Mouse (Mus musculus) embryonic facial prominence, embryonic 15.5 days (tissue): ENCODE results near the gene Coq8b. TPM values are rescaled to one million over a fixed set of nuclear protein-coding genes. Genes with fewer than 3 reads are reported as not detected.

Source experiments
- microRNA counts: library from miRNA; unstranded; fragments of <30 nt; microRNA quantifications from one replicate; lab custom pipeline; 2016
- microRNA-seq: library from miRNA; unstranded; fragments of <30 nt; microRNA quantifications from one replicate; pipeline ENCODE4, GENCODE M21; 2016; ENCODE audit warnings: borderline number of aligned reads
- polyA plus RNA-seq: library from polyadenylated mRNA; unstranded; fragments of >200 nt; fragmentation: Nextera tagmentation; extraction: Ambion mirVana; gene quantifications from 2 replicates; pipeline ENCODE4 v1.2.1, GENCODE M21; 2015

The Coq8b gene
- polyA plus RNA-seq, 1 experiment from 2014 or later, result 27.1 TPM

MicroRNA genes within 50 kb of the gene (microRNA counts, 519-probe panel; counts per million panel counts)
- not detected for microRNA mmu-miR-1191 (lab: Ali Mortazavi, UCI)

Small RNAs within 50 kb of the gene (microRNA-seq; reads per million reads assigned to microRNA genes)
- 4.1 reads per million, percentile 18 among the genes with 10 or more reads in this experiment for gene Mir1191

Other genes with a start within 250 kb of the Coq8b start
- not detected in 2 replicates for gene Cyp2a12, start 203.9 kb upstream of the Coq8b start, polyA plus RNA-seq
- gene Cyp2f2, start 113.1 kb upstream of the Coq8b start, polyA plus RNA-seq, result 71.5 and 102 TPM in 2 replicates
- gene Cyp2t4, start 79.3 kb upstream of the Coq8b start, polyA plus RNA-seq, result 2.1 and 4.7 TPM in 2 replicates
- gene Egln2, start 66.2 kb upstream of the Coq8b start, polyA plus RNA-seq, result 83.0 and 86.7 TPM in 2 replicates
- 72.4 and 73.1 TPM in 2 replicates for gene Rab4b, start 54.1 kb upstream of the Coq8b start, polyA plus RNA-seq
- 1.9 TPM in 1 of 2 replicates, not detected in the other for gene Gm21983, start 51.9 kb upstream of the Coq8b start, polyA plus RNA-seq
- 37.4 and 53.5 TPM in 2 replicates for gene Mia, start 51.9 kb upstream of the Coq8b start, polyA plus RNA-seq
- gene BC024978, start 37.2 kb upstream of the Coq8b start, polyA plus RNA-seq, result 3.9 and 4.3 TPM in 2 replicates
- gene Snrpa, start 36.8 kb upstream of the Coq8b start, polyA plus RNA-seq, result 238 and 242 TPM in 2 replicates
- 11.6 and 13.5 TPM in 2 replicates for gene Itpkc, start 4.4 kb upstream of the Coq8b start, polyA plus RNA-seq
- gene Numbl, start 25.4 kb downstream of the Coq8b start, polyA plus RNA-seq, result 48.7 and 49.3 TPM in 2 replicates
- 85.5 and 92.3 TPM in 2 replicates for gene Ltbp4, start 104.7 kb downstream of the Coq8b start, polyA plus RNA-seq
- gene Shkbp1, start 123.0 kb downstream of the Coq8b start, polyA plus RNA-seq, result 36.8 and 46.2 TPM in 2 replicates
- 0.35 and 0.43 TPM in 2 replicates for gene Gm20479, start 124.4 kb downstream of the Coq8b start, polyA plus RNA-seq
- 0.43 and 0.85 TPM in 2 replicates for gene Sptbn4, start 214.7 kb downstream of the Coq8b start, polyA plus RNA-seq
- gene Blvrb, start 215.0 kb downstream of the Coq8b start, polyA plus RNA-seq, result 73.0 and 73.5 TPM in 2 replicates
- gene Sertad3, start 240.7 kb downstream of the Coq8b start, polyA plus RNA-seq, result 36.4 and 39.2 TPM in 2 replicates